Mouse (Mus musculus): ENCODE results near the gene Ssu72. TPM values are rescaled to one million over a fixed set of nuclear protein-coding genes. Genes with fewer than 3 reads are reported as not detected.

The Ssu72 gene
- polyA plus RNA-seq, 1 experiment from 2014 or later, result 52.4 TPM

DNA sequence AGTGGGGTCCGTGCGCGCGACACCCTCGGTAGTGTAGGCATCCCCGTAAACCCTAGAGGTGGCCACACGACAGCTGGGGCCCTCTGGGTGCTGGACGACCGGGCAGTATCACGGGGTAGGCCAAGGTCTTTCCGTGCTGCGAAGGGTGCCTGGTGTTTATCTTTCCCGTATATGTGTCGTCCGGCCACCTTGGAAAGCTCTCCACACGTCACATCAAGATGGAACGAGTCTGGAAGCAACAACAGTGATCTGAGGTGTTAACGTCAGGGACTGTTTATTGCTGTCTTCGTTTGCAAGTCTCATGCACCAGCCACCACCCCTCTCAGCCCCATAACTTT lies 961 bp downstream of the Ssu72 start:
- Histone ChIP-seq H3K4me2 (peak overlapping the region; percentile 85), H3K4me1 (replicated peaks) (peaks cover 52% of the 10 kb centered on the region), H3K9ac (peak overlapping the region; percentile 92), H3K27me3 (no peaks in the 10 kb centered on the region), H3K9me3 (replicated peaks) (no peaks in the 10 kb centered on the region), H3K36me3 (replicated peaks) (no peaks in the 10 kb centered on the region), H3K4me3 (replicated peaks) (peak overlapping the region; percentile 90), H3K27ac (replicated peaks) (peak overlapping the region; percentile 92)
- ATAC-seq (ENCODE audit: insufficient read depth), result no peak
- WGBS (ENCODE audit: insufficient replicate concordance), result under 1% methylated on average over 19 of the region's 19 CpGs

DNA sequence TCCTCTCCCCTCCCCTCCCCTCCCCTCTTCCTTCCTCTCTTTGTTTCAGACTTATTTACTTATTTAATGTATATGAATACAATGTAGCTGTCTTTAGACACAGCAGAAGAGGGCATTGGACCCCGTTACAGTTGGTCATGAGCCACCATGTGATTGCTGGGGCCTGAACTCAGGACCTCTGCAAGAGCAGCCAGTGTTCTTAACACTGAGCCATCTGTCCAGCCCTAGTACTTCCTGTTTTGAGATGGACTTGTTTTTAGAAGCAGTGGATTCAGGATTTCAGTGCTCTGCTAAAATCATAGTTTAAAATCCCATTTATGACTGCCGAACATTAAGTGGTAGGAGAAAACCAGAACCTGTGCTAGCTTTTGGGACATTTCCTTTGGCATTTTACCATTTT lies 4.0 kb downstream of the Ssu72 start:
- Histone ChIP-seq H3K4me1 (replicated peaks) (peaks cover 53% of the 10 kb centered on the region), H3K9me3 (replicated peaks) (no peaks in the 10 kb centered on the region), H3K27me3 (no peaks in the 10 kb centered on the region), H3K27ac (replicated peaks) (no peak overlapping the region), H3K4me2 (no peak overlapping the region), H3K4me3 (replicated peaks) (no peak overlapping the region), H3K9ac (no peak overlapping the region), H3K36me3 (replicated peaks) (peaks cover 6% of the 10 kb centered on the region; the same call in 1 of the 2 replicates)
- no peak for ATAC-seq (ENCODE audit: insufficient read depth)
- 57% methylated on average over 2 of the region's 2 CpGs for WGBS (ENCODE audit: insufficient replicate concordance)

DNA sequence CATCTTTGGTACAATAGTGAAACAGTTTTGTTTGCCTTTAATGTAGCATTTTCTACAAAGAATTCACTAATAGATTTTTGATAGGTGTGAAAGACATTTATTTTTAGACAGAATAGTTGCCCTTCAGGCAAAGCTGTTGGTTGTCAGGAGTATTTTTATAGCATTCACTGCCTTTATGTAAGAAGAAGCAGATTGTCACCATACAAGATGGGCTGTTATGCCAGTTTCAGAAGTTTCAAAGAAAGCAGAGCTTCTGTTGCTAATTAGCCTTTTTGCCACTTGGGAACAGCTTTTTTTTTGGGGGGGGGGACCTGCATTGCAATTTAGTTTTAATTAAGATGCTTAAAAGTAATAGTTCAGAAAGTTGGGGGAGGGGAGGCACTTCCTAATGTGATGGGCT lies 4.4 kb downstream of the Ssu72 start:
- Histone ChIP-seq H3K4me1 (replicated peaks) (peaks cover 50% of the 10 kb centered on the region), H3K36me3 (replicated peaks) (peaks cover 7% of the 10 kb centered on the region; the same call in 1 of the 2 replicates), H3K9me3 (replicated peaks) (no peaks in the 10 kb centered on the region), H3K9ac (no peak overlapping the region), H3K4me2 (no peak overlapping the region), H3K27ac (replicated peaks) (0 out of 2 replicates have a peak overlapping the region, but pooled peaks have one; percentile 14), H3K27me3 (no peaks in the 10 kb centered on the region), H3K4me3 (replicated peaks) (no peak overlapping the region)
- ATAC-seq (ENCODE audit: insufficient read depth), result no peak

DNA sequence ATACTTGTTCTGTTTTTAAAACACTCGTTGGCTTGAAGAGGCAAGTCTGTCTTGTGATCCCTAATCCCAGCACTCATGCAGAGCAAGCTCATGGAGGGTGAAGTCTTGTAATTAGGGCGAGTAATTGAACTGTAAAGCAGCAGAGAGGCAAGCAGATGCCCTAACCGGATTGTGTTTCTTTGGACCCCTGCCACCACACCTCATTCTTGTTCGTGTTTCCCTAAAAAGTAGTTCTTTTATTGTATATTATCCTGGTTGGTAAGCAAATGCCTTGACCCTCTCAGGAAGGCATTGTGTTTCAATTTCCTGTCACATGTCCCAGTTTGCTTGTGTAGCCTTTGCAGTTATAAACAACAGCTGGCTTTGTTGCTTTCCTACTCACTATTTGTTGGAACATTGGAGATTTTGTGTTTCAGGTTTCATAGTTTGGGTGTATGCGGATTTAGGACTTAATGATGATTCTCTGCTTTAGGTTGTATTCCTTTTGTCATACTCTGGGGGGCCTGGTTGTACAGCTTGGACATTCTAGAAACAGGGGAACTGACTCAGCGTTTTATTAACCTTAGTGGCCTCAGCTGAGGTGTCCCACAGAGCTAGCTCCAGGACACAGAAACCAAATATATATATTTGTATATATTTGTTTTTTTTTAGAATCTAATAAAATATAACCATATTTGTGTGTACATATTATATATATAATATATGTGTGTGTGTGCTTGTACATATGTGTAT lies 6.1 kb downstream of the Ssu72 start:
- Histone ChIP-seq H3K36me3 (replicated peaks) (peaks cover 24% of the 10 kb centered on the region), H3K4me1 (replicated peaks) (peaks cover 45% of the 10 kb centered on the region), H3K27ac (replicated peaks) (0 out of 2 replicates have a peak overlapping the region, but pooled peaks have one; percentile 24), H3K9me3 (replicated peaks) (no peaks in the 10 kb centered on the region), H3K4me2 (no peak overlapping the region), H3K4me3 (replicated peaks) (no peak overlapping the region), H3K9ac (no peak overlapping the region), H3K27me3 (no peaks in the 10 kb centered on the region)
- ATAC-seq (ENCODE audit: insufficient read depth), result no peak
- WGBS (ENCODE audit: insufficient replicate concordance), result 35% methylated on average over 6 of the region's 6 CpGs

DNA sequence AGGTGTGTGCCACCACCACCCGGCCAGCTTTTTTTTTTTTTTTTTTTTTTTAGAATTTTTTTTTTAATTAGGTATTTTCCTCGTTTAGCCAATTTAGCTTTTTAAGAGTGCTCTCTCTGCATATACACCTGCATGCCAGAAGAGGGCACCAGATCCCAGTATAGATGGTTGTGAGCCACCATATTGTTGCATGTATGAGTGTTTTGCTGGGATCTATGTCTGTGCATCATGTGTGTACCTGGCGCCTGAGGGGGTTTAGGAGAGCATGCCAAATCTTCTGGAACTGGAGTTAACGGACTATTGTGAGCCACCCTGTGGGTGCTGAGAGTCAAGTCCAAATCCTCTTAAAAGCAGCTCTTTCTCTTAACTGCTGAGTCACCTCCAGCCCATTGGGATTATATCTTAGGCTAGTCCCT lies 17.1 kb downstream of the Ssu72 start:
- Histone ChIP-seq H3K36me3 (replicated peaks) (peaks cover 33% of the 10 kb centered on the region), H3K9me3 (replicated peaks) (no peaks in the 10 kb centered on the region), H3K4me3 (replicated peaks) (no peak overlapping the region), H3K27me3 (no peaks in the 10 kb centered on the region), H3K9ac (no peak overlapping the region), H3K4me2 (no peak overlapping the region), H3K4me1 (replicated peaks) (no peaks in the 10 kb centered on the region), H3K27ac (replicated peaks) (no peak overlapping the region)
- WGBS (ENCODE audit: insufficient replicate concordance), result 48% methylated on average over 4 of the region's 4 CpGs
- no peak for ATAC-seq (ENCODE audit: insufficient read depth)

DNA sequence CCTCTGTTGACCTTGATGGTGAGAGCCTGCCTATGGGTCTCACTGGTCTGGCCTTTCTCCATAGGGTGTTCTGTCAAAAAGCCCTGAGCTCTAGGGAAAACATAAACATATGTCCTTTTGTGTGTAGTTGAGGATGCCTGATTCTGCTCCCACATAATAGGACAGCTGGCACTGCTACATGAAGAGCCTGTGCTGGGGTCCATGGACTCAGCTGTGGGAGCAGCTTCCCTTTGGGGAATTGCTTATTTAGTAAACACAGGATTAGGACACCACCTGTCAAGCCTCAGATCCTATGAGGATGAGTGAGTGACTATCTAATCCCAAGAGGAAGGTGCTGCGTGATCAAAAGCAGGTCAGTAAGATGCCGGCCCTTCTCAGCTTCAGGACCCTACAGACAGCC lies 23.4 kb downstream of the Ssu72 start:
- no peak for ATAC-seq (ENCODE audit: insufficient read depth)
- H3K9ac ChIP-seq, result no peak overlapping the region
- H3K36me3 ChIP-seq (replicated peaks), result peaks cover 43% of the 10 kb centered on the region
- no peak overlapping the region for H3K4me3 ChIP-seq (replicated peaks)
- no peaks in the 10 kb centered on the region for H3K9me3 ChIP-seq (replicated peaks)
- no peaks in the 10 kb centered on the region for H3K4me1 ChIP-seq (replicated peaks)
- H3K27ac ChIP-seq (replicated peaks), result no peak overlapping the region
- H3K4me2 ChIP-seq, result no peak overlapping the region
- H3K27me3 ChIP-seq, result no peaks in the 10 kb centered on the region
- WGBS (ENCODE audit: insufficient replicate concordance), result 92% methylated on average over 2 of the region's 2 CpGs

DNA sequence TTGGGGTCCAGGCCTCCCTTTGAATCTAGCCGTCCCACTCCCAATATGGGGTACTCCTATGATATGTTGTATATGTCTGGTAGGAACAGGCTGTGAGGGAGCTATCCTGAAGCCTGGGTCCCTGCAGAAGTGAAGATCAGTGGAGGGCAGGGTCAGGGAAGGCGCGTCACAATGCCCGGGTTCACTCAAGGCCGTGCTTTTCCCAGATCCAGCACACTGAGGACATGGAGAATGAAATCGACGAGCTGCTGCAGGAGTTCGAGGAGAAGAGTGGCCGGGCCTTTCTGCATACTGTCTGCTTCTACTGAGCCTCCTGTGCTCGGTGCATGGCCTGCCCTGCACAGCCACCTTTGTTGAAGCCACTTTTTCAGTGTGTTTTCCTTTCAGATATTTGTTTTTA lies 28.7 kb downstream of the Ssu72 start:
- no peak for ATAC-seq (ENCODE audit: insufficient read depth)
- 79% methylated on average over 10 of the region's 10 CpGs for WGBS (ENCODE audit: insufficient replicate concordance)
- Histone ChIP-seq H3K36me3 (replicated peaks) (peaks cover 18% of the 10 kb centered on the region), H3K4me1 (replicated peaks) (peaks cover 27% of the 10 kb centered on the region), H3K9ac (no peak overlapping the region), H3K27ac (replicated peaks) (0 out of 2 replicates have a peak overlapping the region, but pooled peaks have one; percentile 41), H3K4me3 (replicated peaks) (no peak overlapping the region), H3K27me3 (0 out of 2 replicates have a peak, but pooled peaks cover 6% of the 10 kb centered on the region), H3K4me2 (peak overlapping the region; percentile 94; the same call in 1 of the 2 replicates), H3K9me3 (replicated peaks) (no peaks in the 10 kb centered on the region)

DNA sequence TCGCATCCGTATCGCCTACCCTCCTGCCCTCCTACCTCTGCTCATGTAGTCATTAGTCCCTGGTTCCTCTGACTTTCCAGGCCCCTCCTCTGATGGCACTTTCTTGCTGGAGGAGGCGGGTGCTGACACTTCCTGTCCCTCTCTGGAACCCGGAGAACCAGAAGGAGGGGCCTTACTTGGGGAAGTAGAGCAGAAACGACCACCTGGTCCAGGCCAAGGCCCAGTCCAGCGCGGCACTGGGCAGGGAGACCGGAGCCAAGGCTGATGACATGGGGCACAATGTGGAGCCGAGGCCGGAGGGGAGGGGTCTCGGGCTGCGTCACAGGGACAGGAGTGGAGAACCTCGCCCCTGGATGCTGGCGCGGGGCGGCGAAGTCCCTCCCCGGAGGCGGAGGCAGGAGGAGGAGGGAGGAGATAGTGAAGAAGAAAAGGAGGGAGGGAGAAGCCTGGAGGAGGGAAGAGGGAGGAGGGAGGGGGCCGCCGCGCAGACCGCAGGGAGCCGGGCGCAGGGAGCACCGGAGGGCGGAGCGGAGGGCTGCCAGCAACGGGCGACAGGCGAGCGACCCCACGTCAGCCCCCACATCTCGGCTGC lies 29.8 kb downstream of the Ssu72 start, which contains the start of gene Tmem240:
Tmem240 (plus strand) TSS at position 451 of the 592 bp plus-strand sequence.
- Histone ChIP-seq H3K4me1 (replicated peaks) (peaks cover 27% of the 10 kb centered on the region), H3K4me2 (peak within 1 kb of the TSS; percentile 94), H3K27ac (replicated peaks) (peak within 1 kb of the TSS; percentile 61), H3K4me3 (replicated peaks) (peak within 1 kb of the TSS; percentile 78), H3K9ac (peak within 1 kb of the TSS; percentile 62), H3K27me3 (0 out of 2 replicates have a peak, but pooled peaks cover 6% of the 10 kb centered on the region), H3K36me3 (replicated peaks) (peaks cover 15% of the 10 kb centered on the region), H3K9me3 (replicated peaks) (no peaks in the 10 kb centered on the region)
- ATAC-seq (ENCODE audit: insufficient read depth), result peak; percentile 83
- WGBS (ENCODE audit: insufficient replicate concordance), result under 1% methylated on average over 35 of the region's 35 CpGs

DNA sequence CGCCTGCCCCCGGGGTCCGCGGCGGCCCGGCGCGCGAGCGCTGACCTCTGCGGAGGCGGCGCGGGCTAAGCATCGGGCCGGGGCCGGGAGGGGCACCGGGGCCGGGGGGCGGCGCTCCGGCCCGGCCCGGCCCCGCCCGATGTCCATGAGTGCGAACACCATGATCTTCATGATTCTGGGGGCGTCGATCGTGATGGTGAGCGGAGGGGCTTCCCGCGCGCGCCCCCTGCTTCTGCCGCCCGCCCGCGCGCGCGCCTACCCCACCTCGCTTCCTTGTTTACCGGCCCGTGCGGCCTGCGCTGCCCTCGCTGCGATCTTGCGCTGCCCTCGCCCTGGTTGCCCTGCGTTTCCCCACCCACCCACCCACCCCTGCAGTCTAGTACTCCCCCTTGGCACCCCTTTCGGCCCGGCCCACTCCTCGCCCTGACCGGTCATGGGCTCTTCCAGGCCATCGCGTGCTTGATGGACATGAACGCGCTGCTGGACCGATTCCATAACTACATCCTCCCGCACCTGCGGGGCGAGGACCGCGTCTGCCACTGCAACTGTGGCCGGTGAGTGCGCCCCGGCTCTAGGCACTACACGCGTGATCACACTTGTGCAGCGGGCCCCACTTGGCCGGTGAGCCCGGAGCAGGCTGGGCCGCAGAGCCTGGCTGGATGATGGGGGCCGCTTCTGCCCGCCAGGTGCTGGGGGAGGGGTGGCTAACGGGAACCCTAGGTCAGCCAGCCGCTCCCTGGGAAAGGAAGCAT lies 30.5 kb downstream of the Ssu72 start:
- peak overlapping the region; percentile 62 for H3K9ac ChIP-seq
- no peaks in the 10 kb centered on the region for H3K9me3 ChIP-seq (replicated peaks)
- ATAC-seq (ENCODE audit: insufficient read depth), result peak; percentile 65
- peak overlapping the region; percentile 94 for H3K4me2 ChIP-seq
- peaks cover 19% of the 10 kb centered on the region for H3K36me3 ChIP-seq (replicated peaks)
- H3K4me1 ChIP-seq (replicated peaks), result peaks cover 27% of the 10 kb centered on the region
- H3K27ac ChIP-seq (replicated peaks), result peak overlapping the region; percentile 61
- 0 out of 2 replicates have a peak, but pooled peaks cover 6% of the 10 kb centered on the region for H3K27me3 ChIP-seq
- WGBS (ENCODE audit: insufficient replicate concordance), result under 1% methylated on average over 71 of the region's 79 CpGs
- peak overlapping the region; percentile 78 for H3K4me3 ChIP-seq (replicated peaks)

DNA sequence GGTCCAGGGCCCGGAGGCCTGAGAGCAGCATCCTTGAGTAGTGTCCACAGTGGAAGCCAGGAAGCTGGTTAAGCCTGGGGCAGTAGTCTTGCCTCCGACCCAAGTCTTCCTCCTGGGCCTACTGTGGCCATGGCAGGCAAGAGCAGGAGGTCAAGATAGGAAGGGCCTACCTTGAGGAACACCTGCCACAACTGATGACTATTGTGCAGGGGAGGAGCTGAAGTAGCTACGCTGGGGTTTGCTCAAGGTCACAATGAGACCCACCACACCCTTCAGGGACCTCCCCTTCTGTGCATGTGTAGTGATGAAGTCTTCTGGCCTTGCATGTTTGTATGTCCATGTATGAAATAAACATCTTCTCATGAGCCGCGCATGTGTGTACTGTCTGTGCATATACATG lies 31.2 kb downstream of the Ssu72 start:
- H3K4me1 ChIP-seq (replicated peaks), result peaks cover 27% of the 10 kb centered on the region
- H3K9me3 ChIP-seq (replicated peaks), result no peaks in the 10 kb centered on the region
- peak overlapping the region; percentile 62; the same call in 1 of the 2 replicates for H3K9ac ChIP-seq
- peak overlapping the region; percentile 94 for H3K4me2 ChIP-seq
- ATAC-seq (ENCODE audit: insufficient read depth), result no peak
- peaks cover 25% of the 10 kb centered on the region for H3K36me3 ChIP-seq (replicated peaks)
- peak overlapping the region; percentile 78 for H3K4me3 ChIP-seq (replicated peaks)
- 0 out of 2 replicates have a peak, but pooled peaks cover 6% of the 10 kb centered on the region for H3K27me3 ChIP-seq
- WGBS (ENCODE audit: insufficient replicate concordance), result 70% methylated on average over 5 of the region's 5 CpGs
- H3K27ac ChIP-seq (replicated peaks), result no peak overlapping the region

DNA sequence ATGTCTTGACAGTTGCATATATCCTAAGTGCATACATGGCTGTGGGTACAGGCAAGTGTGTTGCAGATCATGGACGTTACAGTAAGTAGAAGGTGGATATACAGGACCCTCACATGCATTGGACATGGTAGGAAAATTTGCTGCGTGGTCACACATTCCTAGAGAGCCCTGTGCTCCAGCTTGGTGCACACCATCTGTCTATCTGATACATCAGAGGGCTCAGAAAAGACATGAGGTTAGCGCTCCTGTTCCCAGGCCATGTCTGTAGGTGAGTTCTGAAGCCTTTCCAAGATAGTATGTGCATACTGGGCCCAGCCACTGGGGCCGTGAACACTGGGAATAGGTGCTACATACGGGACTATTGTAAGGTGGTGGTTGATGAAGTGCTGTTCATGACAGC lies 31.8 kb downstream of the Ssu72 start:
- peaks cover 32% of the 10 kb centered on the region for H3K36me3 ChIP-seq (replicated peaks)
- H3K27me3 ChIP-seq, result 0 out of 2 replicates have a peak, but pooled peaks cover 6% of the 10 kb centered on the region
- H3K9ac ChIP-seq, result no peak overlapping the region
- H3K9me3 ChIP-seq (replicated peaks), result no peaks in the 10 kb centered on the region
- 85% methylated on average over 5 of the region's 5 CpGs for WGBS (ENCODE audit: insufficient replicate concordance)
- no peak overlapping the region for H3K4me3 ChIP-seq (replicated peaks)
- H3K4me1 ChIP-seq (replicated peaks), result peaks cover 27% of the 10 kb centered on the region
- ATAC-seq (ENCODE audit: insufficient read depth), result no peak
- H3K27ac ChIP-seq (replicated peaks), result no peak overlapping the region
- 0 out of 2 replicates have a peak overlapping the region, but pooled peaks have one; percentile 94 for H3K4me2 ChIP-seq
